Comparison of ENCODE assay signal across 12 mouse cellular contexts in the genomic region with DNA sequence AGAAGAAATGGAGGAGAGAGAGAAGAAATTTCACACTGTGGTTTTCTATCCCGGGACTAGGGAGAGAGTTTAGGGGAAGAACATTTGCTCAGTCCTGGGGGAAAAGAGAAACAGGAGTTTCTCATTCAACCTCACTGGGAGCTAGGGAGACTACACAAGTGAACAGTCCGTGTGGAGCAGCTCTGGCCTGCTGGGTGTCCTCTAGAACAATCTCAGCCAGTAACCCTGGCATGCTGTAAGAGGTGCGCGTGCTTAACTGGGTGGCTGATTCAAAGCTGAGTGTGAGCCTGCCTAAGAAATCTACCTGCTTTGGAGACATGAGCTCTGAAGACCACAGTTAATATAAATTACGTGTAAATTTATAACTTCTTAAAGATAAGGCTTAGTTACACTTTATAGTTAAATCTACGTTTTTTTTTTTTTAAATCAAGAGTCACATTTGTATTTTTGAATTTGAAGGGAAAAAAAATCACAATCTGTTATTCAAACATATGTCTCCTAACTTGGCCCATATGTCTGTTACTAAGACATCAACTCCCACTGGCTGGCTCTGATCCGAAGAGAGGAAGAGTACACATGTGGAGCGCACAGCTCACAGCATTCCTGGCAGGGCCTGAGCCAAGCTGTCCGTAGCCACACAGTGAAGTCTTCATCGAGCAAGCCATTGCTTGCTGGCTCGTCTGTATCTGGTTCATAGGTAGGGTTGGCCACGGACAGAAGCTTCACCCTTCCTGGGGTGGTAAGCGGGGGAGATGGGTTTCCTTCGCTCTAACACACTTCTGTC. TPM values are rescaled to one million over a fixed set of nuclear protein-coding genes. Genes with fewer than 3 reads are reported as not detected.
DNase-seq lines count a peak whose midpoint lies in the region; ATAC-seq and TF ChIP-seq lines count a peak whose summit lies in the region.
"Had no signal": no experiment of that assay in that cellular context is flagged by ENCODE, and none has a peak within 500 bp of the region (broad histone marks: within the 10 kb centered on the region; RNA-seq: fewer than 3 reads in every experiment).

No protein-coding gene starts in this region.

- peak; percentile 80; the same call in 1 of the 2 replicates for ATAC-seq in forebrain, embryonic 15.5 days (replicated peaks)
- ATAC-seq in forebrain, embryonic 11.5 days (replicated peaks; ENCODE audit: low FRiP score): no peak
- 0 out of 2 replicates have a peak, but pooled peaks have one; percentile 9 for ATAC-seq in stomach, embryonic 16.5 days (ENCODE audit: insufficient read depth, low FRiP score)
- ATAC-seq in stomach, postnatal 0 days (ENCODE audit: low FRiP score, low TSS enrichment): no peak
- no peak for ATAC-seq in granulocyte monocyte progenitor cell, adult 5-6 weeks (replicated peaks; ENCODE audit: poor library complexity, severe bottlenecking)

- no peak overlapping the region for H3K4me2 ChIP-seq in forebrain, embryonic 15.5 days (replicated peaks)
- no peak overlapping the region for H3K4me2 ChIP-seq in forebrain, embryonic 11.5 days (ENCODE audit: low read depth, low read length, severe bottlenecking)
- H3K4me2 ChIP-seq in stomach, embryonic 16.5 days (ENCODE audit: low read depth, low read length): no peak overlapping the region
- H3K4me2 ChIP-seq in stomach, postnatal 0 days (replicated peaks; ENCODE audit: low read depth): no peak overlapping the region

- intact Hi-C loops in left cerebral cortex, adult 2 months (cut with DNase I): loop anchor here (1.0 kb wide), 2 partner anchors 37 to 122 kb away; no protein-coding TSS in a partner anchor

- H3K27me3 ChIP-seq in forebrain, embryonic 15.5 days: no peaks in the 10 kb centered on the region
- no peaks in the 10 kb centered on the region for H3K27me3 ChIP-seq in forebrain, embryonic 11.5 days (ENCODE audit: control insufficient read depth, insufficient read depth, low read length)
- no peaks in the 10 kb centered on the region for H3K27me3 ChIP-seq in stomach, embryonic 16.5 days (ENCODE audit: control insufficient read depth, insufficient read depth, low read length)
- H3K27me3 ChIP-seq in stomach, postnatal 0 days (ENCODE audit: control insufficient read depth, insufficient read depth, low read length): no peaks in the 10 kb centered on the region

- no peak overlapping the region for H3K9ac ChIP-seq in forebrain, embryonic 15.5 days (replicated peaks)
- H3K9ac ChIP-seq in forebrain, embryonic 11.5 days (ENCODE audit: low read length): no peak overlapping the region
- no peak overlapping the region for H3K9ac ChIP-seq in stomach, embryonic 16.5 days (ENCODE audit: low read length)
- H3K9ac ChIP-seq in stomach, postnatal 0 days (ENCODE audit: low read length): no peak overlapping the region

- H3K4me1 ChIP-seq in forebrain, embryonic 15.5 days: peaks cover 2% of the 10 kb centered on the region; the same call in 1 of the 2 replicates
- H3K4me1 ChIP-seq in forebrain, embryonic 11.5 days (replicated peaks; ENCODE audit: control insufficient read depth, insufficient read depth, low read length): no peaks in the 10 kb centered on the region
- H3K4me1 ChIP-seq in stomach, embryonic 16.5 days (ENCODE audit: control insufficient read depth, insufficient read depth, low read length): peaks cover 6% of the 10 kb centered on the region
- no peaks in the 10 kb centered on the region for H3K4me1 ChIP-seq in stomach, postnatal 0 days (replicated peaks; ENCODE audit: control insufficient read depth, insufficient read depth)

- DNase-seq in forebrain, embryonic 11.5 days (ENCODE audit: low spot score): no peak
- no peak for DNase-seq in stomach, postnatal 0 days (ENCODE audit: low spot score)
- peak; percentile 45 to 57 for DNase-seq in left cerebral cortex, adult 2 months (ENCODE audit: extremely low spot score in 1 of 2, low spot score in 2 of 2)
- DNase-seq in urinary bladder, postnatal 25 days (ENCODE audit: low spot score): no peak
- DNase-seq in adrenal gland, adult 8-10 months: no peak
- DNase-seq: lung, adult 2 months; midbrain, embryonic 14.5 days had no signal

- TF ChIP-seq EP300 in stomach, postnatal 0 days (optimal IDR thresholded peaks at IDR 0.05): no peak

- no peak overlapping the region for H3K4me3 ChIP-seq in forebrain, embryonic 15.5 days
- H3K4me3 ChIP-seq in forebrain, embryonic 11.5 days (ENCODE audit: low read depth, low read length): no peak overlapping the region
- H3K4me3 ChIP-seq in stomach, embryonic 16.5 days (replicated peaks; ENCODE audit: low read length): no peak overlapping the region
- H3K4me3 ChIP-seq in stomach, postnatal 0 days (ENCODE audit: low read depth, low read length): no peak overlapping the region
- H3K4me3 ChIP-seq in left cerebral cortex, adult 2 months: no peak overlapping the region

- H3K27ac ChIP-seq in forebrain, embryonic 15.5 days (replicated peaks): no peak overlapping the region
- H3K27ac ChIP-seq in forebrain, embryonic 11.5 days (ENCODE audit: low read depth, low read length): no peak overlapping the region
- H3K27ac ChIP-seq in stomach, embryonic 16.5 days (ENCODE audit: low read length): no peak overlapping the region
- no peak overlapping the region; the same call in 1 of the 2 replicates for H3K27ac ChIP-seq in stomach, postnatal 0 days (replicated peaks)
- H3K27ac ChIP-seq in left cerebral cortex, adult 2 months: no peak overlapping the region; the same call in 1 of the 2 replicates

- no peak for TF ChIP-seq CTCF in stomach, postnatal 0 days (IDR thresholded peaks at IDR 0.05; ENCODE audit: low read depth)
- TF ChIP-seq CTCF in left cerebral cortex, adult 2 months (IDR thresholded peaks at IDR 0.05): no peak

- 83% methylated on average over 14 of the region's 14 CpGs for WGBS in forebrain, embryonic 15.5 days
- 89% methylated on average over 14 of the region's 14 CpGs for WGBS in forebrain, embryonic 11.5 days
- 83% methylated on average over 14 of the region's 14 CpGs for WGBS in stomach, embryonic 16.5 days
- WGBS in stomach, postnatal 0 days: 72% methylated on average over 14 of the region's 14 CpGs

- H3K9me3 ChIP-seq in forebrain, embryonic 15.5 days: no peaks in the 10 kb centered on the region
- H3K9me3 ChIP-seq in forebrain, embryonic 11.5 days (ENCODE audit: control insufficient read depth, low read length): no peaks in the 10 kb centered on the region
- H3K9me3 ChIP-seq in stomach, embryonic 16.5 days (replicated peaks; ENCODE audit: control insufficient read depth, low read length): 0 out of 2 replicates have a peak, but pooled peaks cover 4% of the 10 kb centered on the region
- no peaks in the 10 kb centered on the region for H3K9me3 ChIP-seq in stomach, postnatal 0 days (ENCODE audit: control insufficient read depth, low read length)

- H3K36me3 ChIP-seq in forebrain, embryonic 15.5 days: no peaks in the 10 kb centered on the region
- H3K36me3 ChIP-seq in forebrain, embryonic 11.5 days (ENCODE audit: control insufficient read depth, insufficient read depth, low read length): no peaks in the 10 kb centered on the region
- no peaks in the 10 kb centered on the region for H3K36me3 ChIP-seq in stomach, embryonic 16.5 days (ENCODE audit: control insufficient read depth, insufficient read depth, low read length)
- no peaks in the 10 kb centered on the region for H3K36me3 ChIP-seq in stomach, postnatal 0 days (ENCODE audit: control insufficient read depth, insufficient read depth, low read length)

RNA-seq across cellular contexts. Expression of a gene that starts 24.4 kb away (rescaled TPM):
- polyA plus RNA-seq in forebrain, embryonic 15.5 days (2015; fragmentation: Nextera tagmentation; extraction: Ambion mirVana): 0.18 and 0.43 TPM in 2 replicates
- polyA plus RNA-seq in forebrain, embryonic 11.5 days (2014; fragmentation: Nextera tagmentation; extraction: Ambion mirVana): 0.24 TPM in 1 of 2 replicates, not detected in the other
- 0.08 TPM in 1 of 2 replicates, not detected in the other for polyA plus RNA-seq in stomach, embryonic 16.5 days (2015; fragmentation: Nextera tagmentation; extraction: Ambion mirVana)
- polyA plus RNA-seq in stomach, postnatal 0 days (2015; fragmentation: Nextera tagmentation; extraction: Ambion mirVana): 0.08 TPM in 1 of 2 replicates, not detected in the other
- under 1 TPM; 0.29 to 0.42 TPM for total RNA-seq in left cerebral cortex, adult 2 months (2021)
- total RNA-seq in granulocyte monocyte progenitor cell, adult 5-6 weeks (2014; fragmentation: Nextera tagmentation): not detected in 2 replicates
- not detected in 2 replicates for total RNA-seq in granulocyte monocyte progenitor cell, adult 5-6 weeks (2017)
- under 1 TPM in 1 of 4 experiments, not detected in 3; 0.12 TPM for total RNA-seq in adrenal gland, adult 8-10 months (2022)
- polyA plus RNA-seq: C2C12; heart, embryonic 14.5 days; lung, adult 2 months had no signal

RNA-seq across cellular contexts. Expression of a gene that starts 36.9 kb away (rescaled TPM):
- polyA plus RNA-seq in forebrain, embryonic 15.5 days (2015; fragmentation: Nextera tagmentation; extraction: Ambion mirVana): 33.7 and 34.6 TPM in 2 replicates
- polyA plus RNA-seq in forebrain, embryonic 11.5 days (2014; fragmentation: Nextera tagmentation; extraction: Ambion mirVana): 20.9 and 26.5 TPM in 2 replicates
- 27.8 and 27.9 TPM in 2 replicates for polyA plus RNA-seq in stomach, embryonic 16.5 days (2015; fragmentation: Nextera tagmentation; extraction: Ambion mirVana)
- polyA plus RNA-seq in stomach, postnatal 0 days (2015; fragmentation: Nextera tagmentation; extraction: Ambion mirVana): 16.9 and 17.1 TPM in 2 replicates
- 10 to 100 TPM; 45.0 to 46.1 TPM for total RNA-seq in left cerebral cortex, adult 2 months (2021)
- total RNA-seq in granulocyte monocyte progenitor cell, adult 5-6 weeks (2014; fragmentation: Nextera tagmentation): 28.2 and 36.4 TPM in 2 replicates
- 42.3 and 45.7 TPM in 2 replicates for total RNA-seq in granulocyte monocyte progenitor cell, adult 5-6 weeks (2017)
- 10 to 100 TPM; 37.3 to 56.9 (median 43.9) TPM for total RNA-seq in adrenal gland, adult 8-10 months (2022)

Comparison
In these comparisons a context has a peak if more than half of its experiments do, and no peak if none do; other contexts are left out.
1. ATAC-seq: peak in forebrain, embryonic 15.5 days (single experiment) and stomach, embryonic 16.5 days (single experiment); none in forebrain, embryonic 11.5 days (single experiment), stomach, postnatal 0 days (single experiment) and granulocyte monocyte progenitor cell, adult 5-6 weeks (single experiment).
2. DNase-seq: peak in left cerebral cortex, adult 2 months (2 of 2); none in forebrain, embryonic 11.5 days (single experiment), stomach, postnatal 0 days (single experiment), urinary bladder, postnatal 25 days (single experiment) and adrenal gland, adult 8-10 months (single experiment).